Mouse (Mus musculus): Measurements from ENCODE around the gene Fam214a. TPM values are rescaled to one million over a fixed set of nuclear protein-coding genes. Genes with fewer than 3 reads are reported as not detected.
"Not testable (repeated sequence)": the region's sequence is repeated elsewhere in the genome, so short reads cannot be mapped to it uniquely, and the experiment has no call there.

Fam214a gene
- polyA plus RNA-seq, 1 experiment from 2014 or later = 1.6 TPM

GRCm38 (mm10) chr9:74982722-74983121, 30.0 kb downstream of the Fam214a start:
- not testable (repeated sequence) for H3K27me3 ChIP-seq; DNase-seq; H3K36me3 ChIP-seq; H3K4me2 ChIP-seq; H3K9ac ChIP-seq; H3K4me3 ChIP-seq (replicated peaks); H3K27ac ChIP-seq; ATAC-seq (ENCODE audit: low read depth); H3K9me3 ChIP-seq (replicated peaks); H3K4me1 ChIP-seq (replicated peaks)
- WGBS (ENCODE audit: insufficient replicate concordance) = 53% methylated on average over 1 of the region's 1 CpGs

DNA sequence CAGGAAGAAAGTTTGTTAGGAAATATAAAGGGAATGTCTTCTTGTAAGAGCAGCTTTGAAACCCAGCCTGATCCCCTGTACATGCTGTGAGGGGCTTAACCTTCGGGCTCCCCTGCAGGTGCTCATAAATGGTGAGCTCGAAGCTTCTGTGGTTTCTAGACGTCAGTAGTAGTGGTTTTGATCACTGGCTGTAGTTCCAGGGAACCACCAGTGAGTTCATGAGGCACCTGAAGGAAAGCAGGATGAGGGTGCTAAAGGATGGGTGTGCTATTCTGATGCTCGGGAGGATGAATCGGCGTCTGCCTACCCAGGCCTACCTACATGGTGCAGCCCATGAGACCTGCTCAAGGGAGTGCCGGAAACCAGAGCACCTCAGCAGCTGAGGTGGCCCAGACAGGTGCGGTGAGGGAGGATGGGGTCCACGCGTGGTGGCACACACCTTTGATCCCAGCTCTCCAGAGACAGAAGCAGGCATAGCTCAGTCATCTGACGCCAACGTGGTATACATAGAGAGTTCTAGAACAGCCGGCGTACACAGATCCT, 32.6 kb downstream of the Fam214a start:
- Histone ChIP-seq H3K9me3 (replicated peaks) (no peaks in the 10 kb centered on the region), H3K4me3 (replicated peaks) (no peak overlapping the region), H3K4me2 (no peak overlapping the region), H3K27ac (no peak overlapping the region), H3K4me1 (replicated peaks) (no peaks in the 10 kb centered on the region), H3K9ac (no peak overlapping the region), H3K27me3 (no peaks in the 10 kb centered on the region), H3K36me3 (no peaks in the 10 kb centered on the region)
- ATAC-seq (ENCODE audit: low read depth) (no peak), DNase-seq (no peak)
- 67% methylated on average over 14 of the region's 14 CpGs for WGBS (ENCODE audit: insufficient replicate concordance)

DNA sequence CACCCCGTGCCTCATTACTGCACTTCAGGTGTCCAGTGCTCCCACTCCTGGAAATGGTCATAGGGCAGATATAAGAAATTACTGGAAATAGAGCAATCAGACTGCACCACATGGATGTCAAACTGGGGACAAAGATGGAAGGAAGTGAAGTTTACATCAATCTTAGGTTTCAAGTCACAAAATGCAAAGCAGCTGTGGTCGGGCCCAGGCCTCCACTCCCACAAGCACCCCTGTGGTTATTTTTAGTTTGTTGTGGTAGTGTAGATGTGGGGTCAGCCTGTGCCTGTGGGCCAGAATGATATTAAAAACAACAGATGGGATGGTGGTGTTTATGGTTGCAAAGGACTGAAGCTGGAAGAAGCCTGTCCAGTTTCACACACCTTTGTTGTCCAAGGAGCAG, 33.1 kb downstream of the Fam214a start:
- Histone ChIP-seq H3K4me1 (replicated peaks) (no peaks in the 10 kb centered on the region), H3K4me2 (no peak overlapping the region), H3K9ac (no peak overlapping the region), H3K36me3 (no peaks in the 10 kb centered on the region), H3K27ac (no peak overlapping the region), H3K9me3 (replicated peaks) (no peaks in the 10 kb centered on the region), H3K4me3 (replicated peaks) (no peak overlapping the region), H3K27me3 (no peaks in the 10 kb centered on the region)
- no peak for ATAC-seq (ENCODE audit: low read depth)
- DNase-seq = no peak
- 36% methylated on average over 2 of the region's 2 CpGs for WGBS (ENCODE audit: insufficient replicate concordance)

GRCm38 (mm10) chr9:74988893-74989460, 36.3 kb downstream of the Fam214a start:
- Histone ChIP-seq H3K27me3 (no peaks in the 10 kb centered on the region), H3K27ac (no peak overlapping the region), H3K4me2 (no peak overlapping the region), H3K36me3 (no peaks in the 10 kb centered on the region), H3K4me1 (replicated peaks) (no peaks in the 10 kb centered on the region), H3K9me3 (replicated peaks) (no peaks in the 10 kb centered on the region), H3K4me3 (replicated peaks) (no peak overlapping the region), H3K9ac (no peak overlapping the region)
- no peak for DNase-seq
- no peak for ATAC-seq (ENCODE audit: low read depth)
- WGBS (ENCODE audit: insufficient replicate concordance) = 70% methylated on average over 7 of the region's 7 CpGs

DNA sequence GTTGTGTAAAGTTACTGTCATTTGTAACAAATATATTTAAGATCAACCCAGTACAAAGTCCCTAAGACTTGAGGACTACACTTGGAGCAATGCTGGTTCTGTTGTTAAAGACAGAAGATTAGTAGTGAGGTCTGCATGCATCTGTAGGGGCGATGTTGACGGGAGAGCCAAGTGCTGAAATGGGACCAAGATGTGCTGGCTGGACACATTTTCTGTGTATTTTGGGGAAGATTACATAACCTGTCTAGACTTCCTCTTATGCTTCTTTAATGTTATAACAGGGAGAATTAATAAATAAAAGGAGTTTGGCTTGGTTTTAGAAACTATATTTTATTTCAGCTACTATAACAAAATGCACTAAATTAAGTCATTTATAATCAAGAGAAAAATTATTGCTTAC, 37.3 kb downstream of the Fam214a start:
- Histone ChIP-seq H3K27ac (no peak overlapping the region), H3K4me2 (no peak overlapping the region), H3K9me3 (replicated peaks) (no peaks in the 10 kb centered on the region), H3K27me3 (no peaks in the 10 kb centered on the region), H3K4me1 (replicated peaks) (no peaks in the 10 kb centered on the region), H3K36me3 (no peaks in the 10 kb centered on the region), H3K9ac (no peak overlapping the region), H3K4me3 (replicated peaks) (no peak overlapping the region)
- no peak for DNase-seq
- no peak for ATAC-seq (ENCODE audit: low read depth)
- WGBS (ENCODE audit: insufficient replicate concordance) = 74% methylated on average over 2 of the region's 2 CpGs

DNA sequence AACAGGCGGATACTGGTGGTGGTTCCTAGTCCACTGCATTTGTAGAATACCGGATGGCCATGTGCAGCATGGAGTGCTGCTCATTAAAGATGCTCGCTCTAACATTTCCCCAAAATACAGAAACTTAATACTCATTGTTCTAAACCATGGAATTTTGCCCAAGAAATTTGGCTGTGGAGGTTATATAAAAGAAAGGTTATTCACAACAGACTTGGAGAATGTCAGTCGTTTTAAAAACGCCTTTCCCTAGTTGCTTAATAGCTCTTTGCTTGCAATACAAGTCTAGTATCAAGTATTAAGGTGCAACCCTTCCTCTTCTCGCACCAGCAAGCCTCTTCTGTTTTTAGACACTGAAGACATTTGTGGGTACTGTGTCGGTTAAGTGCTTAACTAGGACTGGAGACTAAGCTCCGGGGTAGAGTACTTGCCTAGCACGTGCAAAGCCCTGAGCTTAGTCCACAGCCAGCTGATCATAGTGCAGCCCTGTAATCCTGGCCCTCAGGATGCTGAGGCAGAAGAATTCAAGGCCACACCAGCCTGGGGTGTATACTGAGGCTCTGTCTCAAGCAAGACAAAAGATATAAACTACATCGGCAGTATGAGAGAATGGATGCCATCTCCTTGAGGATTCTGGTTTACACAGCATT, 42.0 kb downstream of the Fam214a start:
- no peaks in the 10 kb centered on the region for H3K27me3 ChIP-seq
- no peak overlapping the region for H3K9ac ChIP-seq
- ATAC-seq (ENCODE audit: low read depth) (no peak), DNase-seq (no peak)
- 68% methylated on average over 10 of the region's 10 CpGs for WGBS (ENCODE audit: insufficient replicate concordance)
- no peak overlapping the region for H3K4me2 ChIP-seq
- no peaks in the 10 kb centered on the region for H3K36me3 ChIP-seq
- H3K27ac ChIP-seq = no peak overlapping the region
- H3K4me3 ChIP-seq (replicated peaks) = no peak overlapping the region
- H3K4me1 ChIP-seq (replicated peaks) = no peaks in the 10 kb centered on the region
- no peaks in the 10 kb centered on the region for H3K9me3 ChIP-seq (replicated peaks)

DNA sequence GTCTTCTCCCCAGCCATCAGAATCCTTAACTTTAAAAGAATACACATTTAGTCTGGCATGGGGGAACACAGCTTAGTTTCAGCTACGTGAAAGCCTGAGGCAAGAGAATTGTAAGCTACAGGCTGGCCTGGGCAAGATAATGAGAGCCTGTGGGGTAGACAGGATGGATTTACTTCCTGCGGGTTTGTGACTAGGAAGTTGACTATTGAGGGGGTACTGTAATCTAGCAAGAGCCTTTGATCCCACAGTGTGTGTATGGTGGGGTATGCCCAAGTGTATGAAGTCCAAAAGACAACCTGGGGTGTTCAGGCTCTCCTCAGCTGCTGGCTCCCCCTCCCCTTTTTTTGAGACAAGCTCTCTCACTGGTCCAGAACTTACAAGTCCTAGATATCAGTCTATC, 43.7 kb downstream of the Fam214a start:
- Histone ChIP-seq H3K4me3 (replicated peaks) (no peak overlapping the region), H3K36me3 (no peaks in the 10 kb centered on the region), H3K4me2 (no peak overlapping the region), H3K27me3 (no peaks in the 10 kb centered on the region), H3K27ac (no peak overlapping the region), H3K9me3 (replicated peaks) (no peaks in the 10 kb centered on the region), H3K9ac (no peak overlapping the region), H3K4me1 (replicated peaks) (no peaks in the 10 kb centered on the region)
- ATAC-seq (ENCODE audit: low read depth) (no peak), DNase-seq (no peak)
- 14% methylated on average over 2 of the region's 2 CpGs for WGBS (ENCODE audit: insufficient replicate concordance)

DNA sequence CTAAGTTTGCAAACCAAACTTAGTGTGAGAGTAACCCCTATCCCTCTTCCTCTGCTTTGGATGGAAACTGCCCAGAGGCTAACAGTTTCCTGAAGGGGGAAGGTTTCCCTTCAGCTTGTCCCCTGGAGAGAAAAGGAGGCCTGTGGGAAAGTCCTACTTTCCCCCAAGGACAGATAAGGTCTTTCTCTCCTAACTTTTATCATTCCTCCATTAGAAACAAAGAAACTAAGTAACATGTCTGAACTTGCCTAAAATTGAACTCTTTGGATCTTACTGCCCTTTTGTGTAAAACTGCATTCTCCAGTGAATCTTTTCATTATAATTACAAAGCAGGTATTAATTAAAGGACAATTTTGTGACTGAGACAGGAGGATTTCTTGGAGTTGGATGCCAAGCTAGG, 45.3 kb downstream of the Fam214a start:
- ATAC-seq (ENCODE audit: low read depth) = no peak
- H3K9me3 ChIP-seq (replicated peaks) = no peaks in the 10 kb centered on the region
- no peak overlapping the region for H3K4me3 ChIP-seq (replicated peaks)

DNA sequence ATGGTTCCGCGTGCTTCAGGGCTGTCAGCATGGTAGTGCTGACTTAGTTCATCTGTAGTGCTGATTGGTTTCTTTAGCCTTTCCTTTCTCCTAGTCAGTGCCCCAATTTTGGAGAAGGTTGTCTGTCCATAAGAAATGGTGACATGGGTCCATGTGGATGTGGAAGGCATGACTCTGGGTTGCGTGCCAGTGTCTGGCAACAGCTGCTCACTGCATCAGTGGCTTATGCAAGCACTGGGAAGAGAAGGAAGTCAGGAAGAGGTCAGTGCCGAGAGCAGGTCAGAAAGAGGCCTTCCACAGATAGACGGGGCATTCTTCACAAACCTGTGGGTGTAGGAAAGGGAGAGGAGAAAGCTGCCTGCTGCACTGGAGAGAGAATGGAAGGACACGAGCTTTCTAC, 48.3 kb downstream of the Fam214a start:
- no peak overlapping the region for H3K4me2 ChIP-seq
- no peaks in the 10 kb centered on the region for H3K36me3 ChIP-seq
- 59% methylated on average over 6 of the region's 6 CpGs for WGBS (ENCODE audit: insufficient replicate concordance)
- H3K27me3 ChIP-seq = no peaks in the 10 kb centered on the region
- no peak for ATAC-seq (ENCODE audit: low read depth)
- no peaks in the 10 kb centered on the region for H3K4me1 ChIP-seq (replicated peaks)
- no peak overlapping the region for H3K27ac ChIP-seq
- no peak overlapping the region for H3K4me3 ChIP-seq (replicated peaks)
- no peaks in the 10 kb centered on the region for H3K9me3 ChIP-seq (replicated peaks)
- no peak overlapping the region for H3K9ac ChIP-seq
- no peak for DNase-seq

More for the DNA sequence above, 45.3 kb downstream of the Fam214a start:
- H3K9ac ChIP-seq = no peak overlapping the region
- H3K4me1 ChIP-seq (replicated peaks) = no peaks in the 10 kb centered on the region
- H3K36me3 ChIP-seq = no peaks in the 10 kb centered on the region
- no peaks in the 10 kb centered on the region for H3K27me3 ChIP-seq
- no peak overlapping the region for H3K27ac ChIP-seq
- DNase-seq = no peak
- no peak overlapping the region for H3K4me2 ChIP-seq

- 63% methylated on average over 5 of the region's 5 CpGs for WGBS (ENCODE audit: insufficient replicate concordance)
- ATAC-seq (ENCODE audit: low read depth) = no peak
- no peaks in the 10 kb centered on the region for H3K4me1 ChIP-seq (replicated peaks)
- no peak overlapping the region for H3K9ac ChIP-seq
- no peaks in the 10 kb centered on the region for H3K9me3 ChIP-seq (replicated peaks)
- no peak for DNase-seq
- H3K4me2 ChIP-seq = no peak overlapping the region
- H3K36me3 ChIP-seq = no peaks in the 10 kb centered on the region
- H3K4me3 ChIP-seq (replicated peaks) = no peak overlapping the region
- no peak overlapping the region for H3K27ac ChIP-seq
- no peaks in the 10 kb centered on the region for H3K27me3 ChIP-seq
Observed at GRCm38 (mm10) chr9:75001611-75002204, 49.0 kb downstream of the Fam214a start.

DNA sequence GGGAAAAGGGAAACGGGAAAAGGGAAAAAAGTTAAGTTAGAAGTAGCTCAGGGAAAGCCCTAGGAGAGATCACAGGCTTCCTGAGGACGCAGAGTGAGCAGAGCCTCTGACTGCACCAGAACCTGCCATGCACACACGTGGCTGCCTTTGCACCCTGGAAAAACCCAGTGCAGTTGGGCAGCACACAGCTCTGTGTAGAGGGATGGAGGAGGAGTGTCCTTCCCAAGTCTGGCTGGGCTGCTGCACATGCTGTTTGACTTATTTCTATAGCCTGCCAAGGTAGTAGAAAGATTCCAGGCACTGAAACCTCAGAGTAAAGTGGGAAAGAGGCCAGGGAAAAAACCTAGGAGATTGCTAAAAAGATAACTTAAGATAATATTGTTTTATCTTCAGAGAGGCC, 49.6 kb downstream of the Fam214a start:
- no peak for ATAC-seq (ENCODE audit: low read depth)
- no peak for DNase-seq
- Histone ChIP-seq H3K36me3 (no peaks in the 10 kb centered on the region), H3K9me3 (replicated peaks) (no peaks in the 10 kb centered on the region), H3K9ac (no peak overlapping the region), H3K27me3 (no peaks in the 10 kb centered on the region), H3K4me1 (replicated peaks) (no peaks in the 10 kb centered on the region), H3K27ac (no peak overlapping the region), H3K4me3 (replicated peaks) (no peak overlapping the region), H3K4me2 (no peak overlapping the region)
- 49% methylated on average over 3 of the region's 3 CpGs for WGBS (ENCODE audit: insufficient replicate concordance)

DNA sequence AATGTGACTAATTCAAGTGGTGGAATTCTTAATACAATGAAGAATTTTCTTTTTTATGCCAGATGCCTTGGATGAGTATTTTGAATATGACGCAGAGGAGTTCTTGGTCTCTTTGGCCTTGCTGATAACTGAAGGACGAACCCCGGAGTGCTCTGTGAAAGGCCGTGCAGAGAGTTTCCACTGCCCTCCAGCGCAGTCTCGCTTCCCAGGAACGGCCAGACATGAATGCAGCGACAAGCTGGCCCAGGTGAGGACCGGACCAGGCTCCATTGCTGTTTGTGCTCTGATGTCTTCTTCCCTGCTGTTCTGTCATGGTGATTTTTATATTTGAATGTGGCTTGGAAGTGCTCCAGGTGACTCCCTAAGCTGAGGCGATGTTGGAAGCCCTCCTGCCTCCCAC, 51.5 kb downstream of the Fam214a start:
- H3K27me3 ChIP-seq = no peaks in the 10 kb centered on the region
- WGBS (ENCODE audit: insufficient replicate concordance) = 85% methylated on average over 10 of the region's 10 CpGs
- H3K4me1 ChIP-seq (replicated peaks) = no peaks in the 10 kb centered on the region
- no peak overlapping the region for H3K4me2 ChIP-seq
- no peaks in the 10 kb centered on the region for H3K36me3 ChIP-seq
- H3K9ac ChIP-seq = no peak overlapping the region
- no peaks in the 10 kb centered on the region for H3K9me3 ChIP-seq (replicated peaks)
- DNase-seq (no peak), ATAC-seq (ENCODE audit: low read depth) (no peak)
- H3K27ac ChIP-seq = no peak overlapping the region
- H3K4me3 ChIP-seq (replicated peaks) = no peak overlapping the region
